Mouse (Mus musculus) left cerebral cortex, postnatal 14 days (tissue): ENCODE results near the gene Hcar1. TPM values are rescaled to one million over a fixed set of nuclear protein-coding genes. Genes with fewer than 3 reads are reported as not detected.

Experiments
- DNase-seq, 2 experiments: peaks; one replicate each; pipeline ENCODE4 v3.0.0; 2021 to 2022; ENCODE audit warnings: low spot score in 2 of 2, mixed read lengths in 1 of 2
- intact Hi-C: fragments of 180-260 bp; cut with DNase I; formaldehyde crosslinking; loops from one replicate; pipeline ENCODE4 v1.15.1; 2025
- total RNA-seq, 2 experiments: library from RNA; stranded (reverse); gene quantifications; 2 replicates each; pipeline ENCODE4 v1.2.3; 2021

The Hcar1 gene
- total RNA-seq, 2 experiments from 2014 or later, result 1.3 to 2.0 TPM

GRCm38 (mm10) chr5:123874177-123874576 lies 5.6 kb downstream of the Hcar1 start:
- intact Hi-C loops, result no loop called here
- DNase-seq, result no peak

- DNase-seq, result no peak
- intact Hi-C loops, result no loop called here
These were observed 10.2 kb downstream of the Hcar1 start for GRCm38 (mm10) chr5:123869615-123870014.

- intact Hi-C loops, result no loop called here
- no peak for DNase-seq
These were observed 13.4 kb downstream of the Hcar1 start for GRCm38 (mm10) chr5:123866457-123866856.

- no peak for DNase-seq
These were observed 14.5 kb downstream of the Hcar1 start, which contains the start of gene Hcar2 for GRCm38 (mm10) chr5:123865365-123865764. TSS of gene Hcar2 (minus strand) at chr5:123865499.

GRCm38 (mm10) chr5:123863934-123864333 lies 15.9 kb downstream of the Hcar1 start:
- DNase-seq, result no peak
- intact Hi-C loops, result no loop called here

More at GRCm38 (mm10) chr5:123865365-123865764, 14.5 kb downstream of the Hcar1 start, which contains the start of gene Hcar2:
- intact Hi-C loops, result no loop called here

GRCm38 (mm10) chr5:123862374-123863350 lies 17.2 kb downstream of the Hcar1 start:
- intact Hi-C loops, result no loop called here
- peak in 1 of 2 experiments; percentile 14 for DNase-seq

GRCm38 (mm10) chr5:123858798-123859197 lies 21.0 kb downstream of the Hcar1 start:
- DNase-seq, result no peak
- intact Hi-C loops, result no loop called here

GRCm38 (mm10) chr5:123854511-123854910 lies 25.3 kb downstream of the Hcar1 start:
- no peak for DNase-seq
- intact Hi-C loops, result no loop called here

- DNase-seq, result no peak
- intact Hi-C loops, result no loop called here
These were observed 25.8 kb downstream of the Hcar1 start for GRCm38 (mm10) chr5:123853877-123854504.

- DNase-seq, result no peak
- intact Hi-C loops, result no loop called here
These were observed 28.4 kb downstream of the Hcar1 start for GRCm38 (mm10) chr5:123851398-123851797.

GRCm38 (mm10) chr5:123844316-123844715 lies 35.5 kb downstream of the Hcar1 start:
- intact Hi-C loops, result no loop called here
- no peak for DNase-seq

- no peak for DNase-seq
- intact Hi-C loops, result no loop called here
These were observed 36.0 kb downstream of the Hcar1 start for GRCm38 (mm10) chr5:123843816-123844215.

- DNase-seq, result no peak
- intact Hi-C loops, result no loop called here
These were observed 36.9 kb downstream of the Hcar1 start for GRCm38 (mm10) chr5:123842935-123843282.

GRCm38 (mm10) chr5:123842221-123842934 lies 37.4 kb downstream of the Hcar1 start:
- intact Hi-C loops, result no loop called here

GRCm38 (mm10) chr5:123837371-123837770 lies 42.4 kb downstream of the Hcar1 start:
- no peak for DNase-seq
- intact Hi-C loops, result no loop called here

More at GRCm38 (mm10) chr5:123842221-123842934, 37.4 kb downstream of the Hcar1 start:
- no peak for DNase-seq

- DNase-seq, result no peak
- intact Hi-C loops, result no loop called here
These were observed 45.0 kb downstream of the Hcar1 start for GRCm38 (mm10) chr5:123834836-123835235.

GRCm38 (mm10) chr5:123832309-123832708 lies 47.5 kb downstream of the Hcar1 start:
- DNase-seq, result no peak
- intact Hi-C loops, result no loop called here

GRCm38 (mm10) chr5:123827659-123828091 lies 52.1 kb downstream of the Hcar1 start:
- peak; percentile 44 to 50 for DNase-seq
- intact Hi-C loops, result loop anchor here (5.0 kb wide), 2 partner anchors 80 to 165 kb away; partner anchors contain the start of gene Denr
